Mouse (Mus musculus) small intestine, adult 2 months (tissue): ENCODE results near the gene Sytl3. TPM values are rescaled to one million over a fixed set of nuclear protein-coding genes. Genes with fewer than 3 reads are reported as not detected.

Source experiments
- H3K27ac ChIP-seq: fragments of 200-500 bp; 2 replicates; pipeline ENCODE4 v1.5.1; 2012; ENCODE audit warnings: low read depth, low read length, control low read depth, inconsistent platforms; ENCODE audit not compliant: insufficient read depth
- H3K27me3 ChIP-seq: fragments of 200-500 bp; 2 replicates; pipeline ENCODE4 v1.6.1; 2012; ENCODE audit warnings: mild to moderate bottlenecking, moderate library complexity, low read length, inconsistent platforms; ENCODE audit not compliant: control insufficient read depth, insufficient read depth
- H3K36me3 ChIP-seq: fragments of 200-500 bp; 2 replicates; pipeline ENCODE4 v1.6.1; 2012; ENCODE audit warnings: mild to moderate bottlenecking, low read length, control low read depth, inconsistent platforms; ENCODE audit not compliant: control insufficient read depth, insufficient read depth
- H3K4me1 ChIP-seq: fragments of 200-500 bp; 2 replicates; pipeline ENCODE4 v1.6.1; 2012; ENCODE audit warnings: low read length, inconsistent platforms, mixed read lengths; ENCODE audit not compliant: control insufficient read depth, insufficient read depth, insufficient read length
- H3K4me3 ChIP-seq: fragments of 200-500 bp; 2 replicates; pipeline ENCODE4 v1.5.1; 2012; ENCODE audit warnings: low read depth, mild to moderate bottlenecking, control low read depth, inconsistent platforms, low read length, moderate library complexity
- CTCF ChIP-seq: fragments of 200-500 bp; IDR thresholded peaks from 2 replicates; pipeline ENCODE4 v1.5.1; 2012; ENCODE audit warnings: low read depth, mild to moderate bottlenecking, control low read depth, inconsistent platforms, low read length, moderate library complexity, mixed read lengths; ENCODE audit not compliant: insufficient replicate concordance, insufficient read length; ENCODE audit errors: extremely low read depth
- POLR2A ChIP-seq: fragments of 200-500 bp; IDR thresholded peaks from 2 replicates; pipeline ENCODE4 v1.6.1; 2012; ENCODE audit warnings: low read depth, mild to moderate bottlenecking, control low read depth, inconsistent platforms, low read length, moderate library complexity
- WGBS: fragments of 180-500 bp; shearing (Covaris S2); methylation state at CpG from one replicate; pipeline ENCODE4 v1.1.7; 2018; 5-methylcytosine and 5-hydroxymethylcytosine counted together
- polyA plus RNA-seq: library from polyadenylated mRNA; depleted of rRNA; stranded (reverse); fragments of >200 nt; gene quantifications from 2 replicates; pipeline ENCODE4 v1.2.3, GENCODE M21; 2012

Sytl3 gene
- polyA plus RNA-seq, 1 experiment, result 6.4 TPM

DNA sequence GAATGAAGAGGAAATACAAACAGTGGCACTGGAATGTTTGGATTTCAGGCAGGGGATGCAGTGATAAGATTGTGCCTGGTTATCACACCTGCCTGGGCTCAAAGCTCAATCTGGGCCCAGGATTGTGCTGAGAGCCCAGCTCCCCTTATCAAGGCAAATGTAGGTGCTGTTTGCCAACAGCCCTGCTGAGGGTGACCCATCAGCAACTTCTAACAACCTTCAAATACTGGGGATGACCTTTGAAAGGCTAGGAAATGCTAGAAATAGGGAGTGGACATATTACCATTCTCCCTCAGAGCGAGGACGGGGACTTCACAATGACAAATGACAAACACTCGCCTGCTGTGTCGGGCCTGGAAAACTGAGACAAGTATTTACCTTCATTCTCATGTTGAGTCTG is 107.9 kb downstream of the Sytl3 start:
- Histone ChIP-seq H3K4me1 (peaks cover 47% of the 10 kb centered on the region), H3K4me3 (no peak overlapping the region), H3K36me3 (peaks cover 29% of the 10 kb centered on the region), H3K27ac (peak overlapping the region; percentile 32), H3K27me3 (no peaks in the 10 kb centered on the region)
- WGBS, result 34% methylated on average over 4 of the region's 4 CpGs
- TF ChIP-seq CTCF (no peak), POLR2A (no peak)

DNA sequence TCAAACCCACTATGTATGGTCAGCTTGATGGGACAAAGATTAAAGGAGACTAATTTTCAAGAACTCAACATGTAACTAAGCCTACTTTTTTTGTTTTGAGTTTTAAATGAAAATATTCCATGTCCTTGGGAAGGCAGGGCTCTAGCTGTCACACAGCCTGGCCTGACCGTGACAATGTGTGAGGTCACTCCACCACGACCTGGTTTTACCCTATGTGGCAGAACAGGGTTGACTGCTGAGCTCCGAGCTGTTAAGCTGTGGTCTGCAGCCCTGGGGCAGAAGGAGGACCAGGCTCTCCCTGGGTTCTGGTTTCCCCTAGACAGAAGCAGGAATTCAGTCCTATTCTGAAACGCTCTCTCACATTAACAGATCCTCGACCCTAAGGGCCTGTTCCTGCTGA is 108.9 kb downstream of the Sytl3 start:
- peak overlapping the region; percentile 32; the same call in 1 of the 2 replicates for H3K27ac ChIP-seq
- WGBS, result 50% methylated on average over 5 of the region's 5 CpGs
- H3K4me1 ChIP-seq, result peaks cover 50% of the 10 kb centered on the region
- no peak for TF ChIP-seq CTCF
- no peak for TF ChIP-seq POLR2A
- H3K36me3 ChIP-seq, result peaks cover 37% of the 10 kb centered on the region
- H3K27me3 ChIP-seq, result no peaks in the 10 kb centered on the region
- H3K4me3 ChIP-seq, result 0 out of 2 replicates have a peak overlapping the region, but pooled peaks have one; percentile 4

DNA sequence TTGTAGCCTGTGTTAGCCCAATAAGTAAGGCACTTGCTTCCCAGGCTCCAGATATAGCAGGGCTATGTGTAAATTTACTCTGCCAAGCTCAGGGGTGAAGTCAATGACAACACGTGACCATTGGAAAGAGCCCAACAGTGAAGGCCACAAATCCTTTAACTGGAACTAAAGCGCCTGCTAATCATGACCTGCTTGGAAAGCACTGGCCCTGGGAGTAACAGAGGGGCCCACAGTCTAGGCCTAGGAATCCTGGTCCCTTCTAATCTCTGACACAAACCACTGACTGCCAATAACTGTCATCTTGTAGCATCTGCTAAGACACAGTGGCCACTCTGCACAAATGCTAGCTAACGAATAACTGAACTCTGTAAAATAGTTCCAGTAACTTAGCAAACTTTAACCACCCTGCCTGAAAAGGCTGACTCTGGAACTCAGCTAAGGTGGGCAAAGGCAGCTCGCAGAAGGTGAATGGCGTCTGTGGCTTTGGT is 109.5 kb downstream of the Sytl3 start:
- WGBS, result 75% methylated on average over 5 of the region's 5 CpGs
- H3K27ac ChIP-seq, result peak overlapping the region; percentile 32; the same call in 1 of the 2 replicates

DNA sequence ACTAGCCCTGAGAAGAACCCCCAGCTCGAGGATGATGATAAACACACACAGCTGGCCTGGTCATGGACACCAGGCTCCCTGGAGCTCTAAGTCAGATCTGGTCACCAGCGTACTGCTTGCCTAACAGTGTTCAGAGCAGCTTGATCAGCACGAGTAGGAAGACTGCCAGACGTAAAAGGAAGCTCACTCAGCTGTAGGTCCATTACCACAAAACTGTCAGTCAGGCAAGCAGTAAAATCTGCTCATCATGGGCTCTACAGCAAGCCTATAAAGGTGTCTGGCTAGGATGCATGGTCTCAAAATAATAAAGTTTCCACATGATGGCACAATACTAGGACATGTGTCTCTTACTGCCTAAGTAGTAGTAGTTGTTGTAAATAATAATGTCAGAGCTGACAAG is 110.7 kb downstream of the Sytl3 start:
- 30% methylated on average over 4 of the region's 4 CpGs for WGBS
- TF ChIP-seq CTCF (no peak), POLR2A (no peak)
- H3K27me3 ChIP-seq, result no peaks in the 10 kb centered on the region
- no peak overlapping the region for H3K27ac ChIP-seq
- H3K4me1 ChIP-seq, result peaks cover 50% of the 10 kb centered on the region
- H3K4me3 ChIP-seq, result no peak overlapping the region
- peaks cover 40% of the 10 kb centered on the region for H3K36me3 ChIP-seq

More for the DNA sequence above, 109.5 kb downstream of the Sytl3 start:
- Histone ChIP-seq H3K36me3 (peaks cover 38% of the 10 kb centered on the region), H3K27me3 (no peaks in the 10 kb centered on the region), H3K4me3 (no peak overlapping the region; the same call in 1 of the 2 replicates), H3K4me1 (peaks cover 51% of the 10 kb centered on the region)
- no peak for TF ChIP-seq CTCF
- no peak for TF ChIP-seq POLR2A

DNA sequence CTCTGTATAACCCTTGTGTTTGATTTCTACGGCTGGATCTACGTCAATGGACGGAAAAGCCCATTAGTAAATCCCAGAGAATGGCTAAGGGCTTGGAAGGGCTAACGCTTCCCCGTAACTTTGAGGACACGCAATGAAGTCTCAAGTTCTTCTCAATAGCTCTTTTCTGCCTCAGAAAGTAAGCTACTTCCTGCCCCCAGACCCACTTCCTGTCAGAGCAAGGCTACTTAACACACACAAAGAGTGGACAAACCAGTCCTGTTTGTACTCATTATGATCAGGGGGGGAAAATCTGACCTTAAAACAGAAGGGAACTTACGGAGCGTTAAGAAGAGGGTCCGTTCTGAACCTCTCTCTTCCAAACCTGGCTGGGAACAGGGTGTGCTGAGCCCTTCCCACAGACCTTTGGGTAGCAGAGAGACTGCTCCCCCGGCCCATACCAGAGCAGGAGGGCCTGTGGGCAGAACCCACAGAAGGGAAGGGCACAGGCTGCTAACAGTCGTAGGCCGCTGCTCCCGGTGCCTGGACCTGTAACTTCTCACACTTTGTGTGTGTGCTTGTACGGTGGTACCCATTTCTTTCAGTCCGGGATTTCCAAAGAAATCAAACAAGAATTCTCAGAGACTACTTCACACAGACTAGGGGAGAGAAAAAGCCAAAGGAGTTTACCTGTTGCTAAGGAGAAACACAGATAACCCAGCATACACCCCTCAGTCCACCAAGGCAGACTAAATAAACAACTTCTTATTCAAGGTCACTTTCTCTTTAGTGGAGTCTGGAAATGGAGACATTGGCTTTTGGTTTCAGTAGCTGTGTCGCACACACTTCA is 113.0 kb downstream of the Sytl3 start:
- 71% methylated on average over 16 of the region's 16 CpGs for WGBS
- peaks cover 39% of the 10 kb centered on the region for H3K36me3 ChIP-seq
- TF ChIP-seq CTCF (no peak), POLR2A (no peak)
- peaks cover 45% of the 10 kb centered on the region for H3K4me1 ChIP-seq
- H3K27me3 ChIP-seq, result no peaks in the 10 kb centered on the region
- peak overlapping the region; percentile 32 for H3K27ac ChIP-seq
- peak overlapping the region; percentile 3; the same call in 1 of the 2 replicates for H3K4me3 ChIP-seq

DNA sequence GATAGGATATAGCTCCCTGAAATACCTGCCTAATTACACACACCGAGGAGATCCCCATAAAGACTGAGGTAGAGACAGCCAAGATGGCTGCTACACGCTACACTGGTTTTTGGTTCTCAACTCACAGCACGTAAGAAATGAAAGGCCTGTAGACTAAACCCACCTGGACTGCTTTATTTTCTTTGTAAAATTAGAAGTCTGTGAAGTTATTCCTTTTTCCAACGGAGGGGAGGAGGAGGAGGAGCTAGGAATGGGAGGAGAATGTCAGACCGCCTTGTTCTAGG is 113.5 kb downstream of the Sytl3 start:
- Histone ChIP-seq H3K36me3 (peaks cover 43% of the 10 kb centered on the region), H3K4me3 (no peak overlapping the region), H3K4me1 (peaks cover 47% of the 10 kb centered on the region), H3K27ac (0 out of 2 replicates have a peak overlapping the region, but pooled peaks have one; percentile 0), H3K27me3 (no peaks in the 10 kb centered on the region)
- 51% methylated on average over 5 of the region's 5 CpGs for WGBS
- TF ChIP-seq POLR2A (no peak), CTCF (no peak)

DNA sequence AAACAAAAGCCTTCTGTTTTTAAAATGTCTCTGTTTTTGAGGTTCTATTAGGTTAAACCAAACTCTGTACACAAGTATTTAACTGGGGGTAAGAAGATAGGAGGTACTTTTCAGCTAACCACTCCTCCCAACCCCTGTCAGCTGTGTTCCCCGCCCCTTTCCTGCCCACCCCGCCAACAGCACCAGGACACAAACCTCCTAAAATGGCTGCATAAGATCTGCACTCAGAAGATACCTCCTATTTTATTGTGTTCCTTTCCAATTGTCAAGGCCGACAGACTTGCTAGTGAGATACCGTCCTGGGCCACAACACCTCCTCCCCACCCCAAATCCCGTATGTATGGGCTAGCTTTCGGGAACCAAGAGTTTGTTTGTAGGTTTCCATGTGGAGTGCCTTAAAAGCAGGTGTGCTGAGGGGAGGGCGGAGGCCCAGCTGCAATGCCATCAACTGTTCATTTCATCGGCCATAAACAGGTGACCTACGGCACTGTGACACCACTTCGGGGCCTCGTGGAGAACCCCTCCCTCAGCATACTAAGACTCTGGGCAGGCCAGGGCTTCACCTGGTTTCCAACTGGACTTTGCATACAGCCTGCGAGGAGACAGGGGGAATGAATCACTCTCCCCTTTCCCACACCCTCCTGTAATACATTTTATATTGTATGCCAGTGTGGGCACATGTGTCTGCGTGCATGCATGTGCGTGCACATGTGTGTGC is 114.5 kb downstream of the Sytl3 start:
- peak overlapping the region; percentile 20; the same call in 1 of the 2 replicates for H3K4me3 ChIP-seq
- TF ChIP-seq POLR2A (no peak), CTCF (no peak)
- peaks cover 45% of the 10 kb centered on the region for H3K4me1 ChIP-seq
- H3K36me3 ChIP-seq, result peaks cover 47% of the 10 kb centered on the region
- H3K27me3 ChIP-seq, result no peaks in the 10 kb centered on the region
- WGBS, result 29% methylated on average over 14 of the region's 14 CpGs
- peak overlapping the region; percentile 14; the same call in 1 of the 2 replicates for H3K27ac ChIP-seq
